Mouse (Mus musculus): Measurements from ENCODE around the gene Igfbp2.

DNA sequence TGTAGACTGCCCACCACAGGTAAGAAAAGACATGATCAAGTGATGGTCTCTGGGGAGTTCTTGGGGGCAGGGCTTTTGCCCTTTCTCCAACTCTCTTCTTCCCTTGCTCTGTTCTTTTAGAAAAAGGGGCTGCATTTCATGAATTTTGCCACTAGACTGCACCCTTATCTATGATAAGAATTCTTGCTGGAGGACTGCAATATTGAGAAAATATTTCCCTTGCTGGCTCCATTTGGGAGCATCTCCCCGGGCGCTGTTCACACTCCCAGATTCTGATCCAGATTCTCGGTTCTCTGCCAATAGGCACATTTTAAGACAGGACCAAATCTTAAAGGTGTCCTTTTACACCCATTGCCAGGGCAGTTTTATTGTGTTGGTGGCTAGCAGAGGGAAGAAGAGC, 51.8 kb downstream of the Igfbp2 start:
- TF ChIP-seq GATA1 (IDR thresholded peaks at IDR 0.05; ENCODE audit: low read length) (no peak), TAL1 (IDR thresholded peaks at IDR 0.05; ENCODE audit: low read length) (no peak)

All from erythroblast, embryonic 14.5 days (primary cell).